Mouse (Mus musculus): ENCODE data around the gene Ephx1. TPM values are rescaled to one million over a fixed set of nuclear protein-coding genes. Genes with fewer than 3 reads are reported as not detected.

The Ephx1 gene
- total and polyA plus RNA-seq, 2 experiments from 2014 or later = 6.9 to 10.2 TPM

DNA sequence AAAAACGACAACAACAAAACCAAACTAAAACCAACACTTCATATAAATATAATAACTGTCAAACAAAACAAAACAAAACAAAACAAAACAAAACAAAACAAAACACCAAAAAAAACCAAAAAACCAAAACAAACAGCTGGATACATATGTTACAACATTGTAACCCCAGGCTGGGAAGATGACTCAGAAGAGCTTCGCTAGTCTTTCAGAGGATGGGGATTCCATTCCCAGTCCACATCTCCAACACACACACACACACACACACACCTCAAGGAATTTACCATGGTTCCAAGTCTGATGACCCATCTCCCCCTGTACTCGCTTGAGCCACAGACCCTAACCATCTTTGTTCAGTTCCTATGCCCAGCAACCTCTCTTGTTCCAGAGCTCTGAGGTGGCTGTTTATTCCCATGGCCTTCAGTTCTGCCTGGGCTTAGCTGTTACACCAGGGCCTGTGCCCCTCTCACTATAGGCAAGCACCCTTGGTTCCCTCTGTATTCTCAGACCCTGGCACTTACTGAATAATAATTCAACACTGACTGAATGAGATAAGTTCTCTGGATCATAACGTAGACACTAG, 11.6 kb downstream of the Ephx1 start:
- no peaks in the 10 kb centered on the region for H3K27me3 ChIP-seq (ENCODE audit: control insufficient read depth, insufficient read depth, low read length)
- H3K9ac ChIP-seq (replicated peaks; ENCODE audit: low read depth, low read length) = no peak overlapping the region
- H3K4me1 ChIP-seq (ENCODE audit: control insufficient read depth, insufficient read depth) = peaks cover 12% of the 10 kb centered on the region
- H3K27ac ChIP-seq (ENCODE audit: low read depth) = peak overlapping the region; percentile 55
- 84% methylated on average over 4 of the region's 4 CpGs for WGBS
- ATAC-seq (ENCODE audit: insufficient read depth, low read depth) (no peak), DNase-seq (ENCODE audit: low spot score) (no peak)
- TF ChIP-seq CTCF (IDR thresholded peaks at IDR 0.05; ENCODE audit: low read depth) (no peak), EP300 (IDR thresholded peaks at IDR 0.05; ENCODE audit: low read depth) (no peak)
- H3K36me3 ChIP-seq (replicated peaks; ENCODE audit: control insufficient read depth, insufficient read depth, low read length) = no peaks in the 10 kb centered on the region
- H3K9me3 ChIP-seq (replicated peaks; ENCODE audit: control insufficient read depth, low read length) = no peaks in the 10 kb centered on the region
- H3K4me3 ChIP-seq (ENCODE audit: low read depth, low read length) = no peak overlapping the region
- no peak overlapping the region for H3K4me2 ChIP-seq (ENCODE audit: low read depth, low read length)

DNA sequence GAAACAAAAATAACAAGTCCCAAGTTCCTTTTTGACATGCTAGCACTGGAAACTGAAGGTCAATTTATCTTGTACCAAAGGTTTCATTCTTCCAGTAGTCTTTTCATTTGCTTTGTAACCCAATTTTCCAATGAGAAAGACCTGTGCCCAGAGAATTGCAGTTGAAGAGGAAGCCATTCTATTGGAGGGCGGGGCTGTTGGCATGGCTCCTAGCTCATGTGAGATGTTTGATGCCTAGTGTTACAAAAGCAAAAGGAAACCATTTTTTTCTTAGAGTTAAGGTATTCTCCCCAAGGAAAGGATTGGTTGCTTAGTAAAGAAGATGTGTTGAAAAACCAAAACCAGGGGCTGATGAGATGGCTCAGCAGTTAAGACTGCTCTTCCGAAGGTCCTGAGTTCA, 12.4 kb downstream of the Ephx1 start:
- Histone ChIP-seq H3K9ac (replicated peaks; ENCODE audit: low read depth, low read length) (no peak overlapping the region), H3K36me3 (replicated peaks; ENCODE audit: control insufficient read depth, insufficient read depth, low read length) (no peaks in the 10 kb centered on the region), H3K9me3 (replicated peaks; ENCODE audit: control insufficient read depth, low read length) (no peaks in the 10 kb centered on the region), H3K4me2 (ENCODE audit: low read depth, low read length) (no peak overlapping the region), H3K4me1 (ENCODE audit: control insufficient read depth, insufficient read depth) (peaks cover 12% of the 10 kb centered on the region), H3K4me3 (ENCODE audit: low read depth, low read length) (no peak overlapping the region), H3K27me3 (ENCODE audit: control insufficient read depth, insufficient read depth, low read length) (no peaks in the 10 kb centered on the region), H3K27ac (ENCODE audit: low read depth) (no peak overlapping the region)
- TF ChIP-seq CTCF (IDR thresholded peaks at IDR 0.05; ENCODE audit: low read depth) = no peak
- no peak for TF ChIP-seq EP300 (IDR thresholded peaks at IDR 0.05; ENCODE audit: low read depth)
- WGBS = 94% methylated on average over 2 of the region's 2 CpGs
- ATAC-seq (ENCODE audit: insufficient read depth, low read depth) (no peak), DNase-seq (ENCODE audit: low spot score) (no peak)

DNA sequence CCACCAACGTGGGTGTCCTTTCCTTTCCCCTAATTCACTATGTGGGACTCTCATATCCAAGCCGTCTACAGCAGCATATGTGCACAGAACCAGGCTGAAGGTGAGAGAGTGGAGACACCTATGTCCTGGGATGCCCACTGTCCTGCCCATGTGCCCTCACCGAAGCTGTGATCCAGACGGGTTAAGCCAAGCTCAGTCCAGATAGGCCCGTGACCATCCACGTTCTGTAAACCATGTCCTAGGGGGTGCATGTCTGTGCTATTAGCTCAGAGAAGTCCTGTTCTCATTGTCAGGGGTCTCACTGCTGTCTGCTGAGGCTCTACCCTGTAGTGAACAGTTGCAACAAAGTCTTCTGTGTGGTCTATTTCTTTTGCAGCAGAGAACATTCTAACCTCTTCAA, 12.9 kb downstream of the Ephx1 start:
- ATAC-seq (ENCODE audit: insufficient read depth, low read depth) (no peak), DNase-seq (ENCODE audit: low spot score) (no peak)
- Histone ChIP-seq H3K9ac (replicated peaks; ENCODE audit: low read depth, low read length) (no peak overlapping the region), H3K4me2 (ENCODE audit: low read depth, low read length) (no peak overlapping the region), H3K9me3 (replicated peaks; ENCODE audit: control insufficient read depth, low read length) (no peaks in the 10 kb centered on the region), H3K36me3 (replicated peaks; ENCODE audit: control insufficient read depth, insufficient read depth, low read length) (no peaks in the 10 kb centered on the region), H3K27ac (ENCODE audit: low read depth) (no peak overlapping the region), H3K4me3 (ENCODE audit: low read depth, low read length) (no peak overlapping the region), H3K4me1 (ENCODE audit: control insufficient read depth, insufficient read depth) (peaks cover 12% of the 10 kb centered on the region), H3K27me3 (ENCODE audit: control insufficient read depth, insufficient read depth, low read length) (no peaks in the 10 kb centered on the region)
- WGBS = 79% methylated on average over 6 of the region's 6 CpGs
- TF ChIP-seq EP300 (IDR thresholded peaks at IDR 0.05; ENCODE audit: low read depth) (no peak), CTCF (IDR thresholded peaks at IDR 0.05; ENCODE audit: low read depth) (no peak)

GRCm38 (mm10) chr1:181005331-181005730, 15.4 kb downstream of the Ephx1 start:
- WGBS = 62% methylated on average over 8 of the region's 8 CpGs
- TF ChIP-seq EP300 (IDR thresholded peaks at IDR 0.05; ENCODE audit: low read depth) (no peak), CTCF (IDR thresholded peaks at IDR 0.05; ENCODE audit: low read depth) (no peak)
- H3K36me3 ChIP-seq (replicated peaks; ENCODE audit: control insufficient read depth, insufficient read depth, low read length) = no peaks in the 10 kb centered on the region
- ATAC-seq (ENCODE audit: insufficient read depth, low read depth) (no peak), DNase-seq (ENCODE audit: low spot score) (no peak)
- H3K4me3 ChIP-seq (ENCODE audit: low read depth, low read length) = no peak overlapping the region
- H3K27me3 ChIP-seq (ENCODE audit: control insufficient read depth, insufficient read depth, low read length) = no peaks in the 10 kb centered on the region
- H3K4me2 ChIP-seq (ENCODE audit: low read depth, low read length) = no peak overlapping the region
- no peak overlapping the region for H3K27ac ChIP-seq (ENCODE audit: low read depth)
- no peaks in the 10 kb centered on the region for H3K9me3 ChIP-seq (replicated peaks; ENCODE audit: control insufficient read depth, low read length)
- peaks cover 9% of the 10 kb centered on the region for H3K4me1 ChIP-seq (ENCODE audit: control insufficient read depth, insufficient read depth)
- no peak overlapping the region for H3K9ac ChIP-seq (replicated peaks; ENCODE audit: low read depth, low read length)

DNA sequence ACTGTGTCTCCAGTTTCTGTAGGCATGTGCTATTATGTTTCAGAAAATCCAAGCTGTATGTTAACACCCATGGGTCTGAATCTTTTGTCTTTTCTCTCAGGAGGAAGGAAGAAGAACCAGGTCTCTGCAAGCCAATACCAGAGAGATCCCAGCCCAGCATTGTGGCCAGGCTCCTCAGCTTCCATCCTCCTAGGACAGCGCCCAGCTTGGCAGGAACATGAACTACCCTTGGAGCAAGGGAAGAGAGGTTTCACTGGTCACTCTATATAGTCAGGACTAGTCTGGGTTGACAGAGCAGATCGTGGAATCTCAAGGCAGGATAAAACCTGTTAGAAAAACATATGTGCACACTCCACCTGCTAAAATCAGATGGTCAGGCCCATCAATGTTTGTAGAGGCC, 16.9 kb downstream of the Ephx1 start:
- Histone ChIP-seq H3K4me3 (ENCODE audit: low read depth, low read length) (no peak overlapping the region), H3K9ac (replicated peaks; ENCODE audit: low read depth, low read length) (no peak overlapping the region), H3K27me3 (ENCODE audit: control insufficient read depth, insufficient read depth, low read length) (no peaks in the 10 kb centered on the region), H3K9me3 (replicated peaks; ENCODE audit: control insufficient read depth, low read length) (no peaks in the 10 kb centered on the region), H3K36me3 (replicated peaks; ENCODE audit: control insufficient read depth, insufficient read depth, low read length) (no peaks in the 10 kb centered on the region), H3K27ac (ENCODE audit: low read depth) (no peak overlapping the region), H3K4me1 (ENCODE audit: control insufficient read depth, insufficient read depth) (no peaks in the 10 kb centered on the region), H3K4me2 (ENCODE audit: low read depth, low read length) (no peak overlapping the region)
- ATAC-seq (ENCODE audit: insufficient read depth, low read depth) (no peak), DNase-seq (ENCODE audit: low spot score) (no peak)
- 70% methylated on average over 2 of the region's 2 CpGs for WGBS
- TF ChIP-seq CTCF (IDR thresholded peaks at IDR 0.05; ENCODE audit: low read depth) (no peak), EP300 (IDR thresholded peaks at IDR 0.05; ENCODE audit: low read depth) (no peak)

DNA sequence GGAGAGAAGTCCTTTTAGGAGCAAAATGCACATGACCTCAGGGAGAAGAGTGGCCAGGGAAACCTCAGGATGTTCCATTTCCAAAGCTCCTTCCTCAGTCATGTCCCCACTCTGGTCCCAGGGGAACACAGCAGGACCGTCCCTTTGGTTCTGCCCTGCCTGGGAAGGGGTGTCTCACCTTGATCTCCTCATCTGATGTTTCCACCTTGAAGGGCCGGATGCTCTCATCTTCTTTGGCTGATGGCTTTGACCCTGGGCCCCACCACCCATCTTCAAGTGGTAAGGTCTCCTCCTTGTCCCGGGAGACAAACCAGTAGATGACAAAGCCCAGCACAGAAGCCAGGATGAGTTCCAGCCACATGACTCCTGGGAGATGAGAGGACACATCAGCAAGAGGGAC, 19.1 kb downstream of the Ephx1 start:
- no peak overlapping the region for H3K4me2 ChIP-seq (ENCODE audit: low read depth, low read length)
- H3K27ac ChIP-seq (ENCODE audit: low read depth) = no peak overlapping the region
- no peak for TF ChIP-seq EP300 (IDR thresholded peaks at IDR 0.05; ENCODE audit: low read depth)
- no peak for TF ChIP-seq CTCF (IDR thresholded peaks at IDR 0.05; ENCODE audit: low read depth)
- H3K9ac ChIP-seq (replicated peaks; ENCODE audit: low read depth, low read length) = no peak overlapping the region
- no peaks in the 10 kb centered on the region for H3K4me1 ChIP-seq (ENCODE audit: control insufficient read depth, insufficient read depth)
- no peak overlapping the region for H3K4me3 ChIP-seq (ENCODE audit: low read depth, low read length)
- 78% methylated on average over 3 of the region's 3 CpGs for WGBS
- DNase-seq (ENCODE audit: low spot score) = no peak
- ATAC-seq (ENCODE audit: insufficient read depth, low read depth) = no peak
- H3K27me3 ChIP-seq (ENCODE audit: control insufficient read depth, insufficient read depth, low read length) = no peaks in the 10 kb centered on the region
- no peaks in the 10 kb centered on the region for H3K36me3 ChIP-seq (replicated peaks; ENCODE audit: control insufficient read depth, insufficient read depth, low read length)
- H3K9me3 ChIP-seq (replicated peaks; ENCODE audit: control insufficient read depth, low read length) = no peaks in the 10 kb centered on the region
